Mouse (Mus musculus): ENCODE data around the gene Cnot6. TPM values are rescaled to one million over a fixed set of nuclear protein-coding genes. Genes with fewer than 3 reads are reported as not detected.

The Cnot6 gene
- polyA plus RNA-seq, 1 experiment from 2014 or later, result 30.0 TPM

DNA sequence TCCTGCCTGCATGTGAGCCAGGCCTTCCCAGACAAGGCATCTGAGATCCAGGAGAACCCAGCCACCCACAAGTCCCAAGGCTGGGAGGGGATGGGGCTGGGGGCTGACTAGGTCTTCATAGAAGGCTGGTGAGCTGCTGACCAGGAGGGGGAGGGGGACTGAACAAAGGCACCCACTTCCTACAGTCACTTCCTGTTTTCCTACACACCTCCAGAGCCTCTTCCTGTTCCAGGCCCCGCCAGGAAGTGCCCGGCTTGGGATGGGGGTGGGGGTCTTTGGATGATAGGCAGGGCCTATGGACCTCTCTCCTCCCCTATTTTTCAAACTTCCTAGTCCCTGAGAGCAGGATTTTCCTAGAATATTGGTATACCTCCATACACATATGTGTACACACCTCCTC lies 80.3 kb downstream of the Cnot6 start:
- no peak overlapping the region for H3K27ac ChIP-seq (ENCODE audit: low read length)
- no peaks in the 10 kb centered on the region for H3K36me3 ChIP-seq (ENCODE audit: control insufficient read depth, insufficient read depth)
- 65% methylated on average over 2 of the region's 2 CpGs for WGBS
- H3K9me3 ChIP-seq (replicated peaks; ENCODE audit: control insufficient read depth, low read length), result no peaks in the 10 kb centered on the region
- no peak overlapping the region for H3K9ac ChIP-seq (ENCODE audit: low read length)
- no peak for ATAC-seq (replicated peaks; ENCODE audit: extremely low read depth, insufficient read depth, low FRiP score)
- peaks cover 38% of the 10 kb centered on the region for H3K27me3 ChIP-seq (ENCODE audit: control insufficient read depth, insufficient read depth, low read length)
- H3K4me2 ChIP-seq (ENCODE audit: low read depth, low read length), result no peak overlapping the region
- no peak overlapping the region for H3K4me3 ChIP-seq (ENCODE audit: low read length)
- peaks cover 6% of the 10 kb centered on the region for H3K4me1 ChIP-seq (ENCODE audit: control insufficient read depth, insufficient read depth, low read length)

DNA sequence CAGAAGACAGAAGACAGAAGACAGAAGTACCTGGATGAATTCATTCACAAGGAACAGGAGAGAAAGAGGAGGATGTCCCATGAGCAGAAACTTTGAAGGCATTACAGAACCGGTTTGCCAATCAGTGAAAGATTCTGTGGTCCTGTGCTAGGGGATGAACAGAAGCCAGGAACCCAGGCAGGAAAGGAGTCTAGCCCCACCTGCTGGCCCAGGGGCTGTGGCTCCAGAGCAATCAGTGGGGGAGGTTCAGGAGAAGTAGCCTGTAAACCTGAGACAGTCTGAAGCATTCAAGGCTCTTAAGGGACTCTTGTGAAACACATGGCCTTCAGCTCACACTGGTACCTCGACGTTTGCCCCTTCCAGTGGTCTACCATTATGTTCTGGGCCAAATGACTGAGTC lies 81.4 kb downstream of the Cnot6 start:
- Histone ChIP-seq H3K27ac (ENCODE audit: low read length) (no peak overlapping the region), H3K4me2 (ENCODE audit: low read depth, low read length) (no peak overlapping the region), H3K4me3 (ENCODE audit: low read length) (no peak overlapping the region), H3K36me3 (ENCODE audit: control insufficient read depth, insufficient read depth) (no peaks in the 10 kb centered on the region), H3K4me1 (ENCODE audit: control insufficient read depth, insufficient read depth, low read length) (peaks cover 6% of the 10 kb centered on the region), H3K9ac (ENCODE audit: low read length) (no peak overlapping the region), H3K27me3 (ENCODE audit: control insufficient read depth, insufficient read depth, low read length) (peaks cover 33% of the 10 kb centered on the region), H3K9me3 (replicated peaks; ENCODE audit: control insufficient read depth, low read length) (no peaks in the 10 kb centered on the region)
- 34% methylated on average over 3 of the region's 3 CpGs for WGBS
- no peak for ATAC-seq (replicated peaks; ENCODE audit: extremely low read depth, insufficient read depth, low FRiP score)

DNA sequence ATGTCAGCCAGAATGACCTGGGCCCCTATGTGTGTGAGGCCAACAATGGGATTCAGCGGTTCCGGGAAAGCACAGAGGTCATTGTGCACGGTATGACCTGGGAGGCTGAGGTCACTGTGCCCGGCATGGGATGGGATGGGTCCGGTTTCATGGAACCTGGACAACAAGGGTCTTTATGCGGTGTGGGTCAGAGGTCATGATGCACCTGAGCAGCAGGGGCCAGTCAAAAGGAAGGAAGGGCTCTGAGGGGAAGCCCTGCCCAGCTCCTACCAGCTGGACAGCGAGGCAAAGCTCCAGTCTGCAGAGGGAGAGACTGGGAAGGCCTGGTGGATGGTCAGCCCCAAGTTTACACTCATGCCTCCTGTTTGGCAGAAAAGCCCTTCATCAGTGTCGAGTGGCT lies 85.8 kb downstream of the Cnot6 start:
- no peak overlapping the region for H3K4me2 ChIP-seq (ENCODE audit: low read depth, low read length)
- no peak for ATAC-seq (replicated peaks; ENCODE audit: extremely low read depth, insufficient read depth, low FRiP score)
- H3K27ac ChIP-seq (ENCODE audit: low read length), result no peak overlapping the region
- no peak overlapping the region for H3K4me3 ChIP-seq (ENCODE audit: low read length)
- WGBS, result 79% methylated on average over 8 of the region's 8 CpGs
- no peaks in the 10 kb centered on the region for H3K27me3 ChIP-seq (ENCODE audit: control insufficient read depth, insufficient read depth, low read length)
- no peak overlapping the region for H3K9ac ChIP-seq (ENCODE audit: low read length)
- no peaks in the 10 kb centered on the region for H3K36me3 ChIP-seq (ENCODE audit: control insufficient read depth, insufficient read depth)
- H3K9me3 ChIP-seq (replicated peaks; ENCODE audit: control insufficient read depth, low read length), result no peaks in the 10 kb centered on the region
- no peaks in the 10 kb centered on the region for H3K4me1 ChIP-seq (ENCODE audit: control insufficient read depth, insufficient read depth, low read length)

DNA sequence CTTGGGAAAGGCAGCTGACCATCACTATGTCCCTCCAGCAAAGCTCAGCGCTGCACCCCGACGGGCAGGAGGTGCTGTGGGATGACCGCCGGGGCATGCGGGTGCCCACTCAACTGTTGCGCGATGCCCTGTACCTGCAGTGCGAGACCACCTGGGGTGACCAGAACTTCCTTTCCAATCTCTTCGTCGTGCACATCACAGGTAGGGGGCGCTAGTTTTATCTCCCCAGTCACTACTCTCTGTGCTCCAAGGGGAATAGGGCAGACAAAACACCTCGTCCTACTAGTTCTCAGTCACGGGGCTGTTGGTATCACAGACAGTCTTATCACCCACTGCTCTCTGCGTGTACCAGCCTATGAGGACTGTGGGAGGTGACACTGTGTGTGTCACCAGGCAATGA lies 86.7 kb downstream of the Cnot6 start:
- Histone ChIP-seq H3K36me3 (ENCODE audit: control insufficient read depth, insufficient read depth) (no peaks in the 10 kb centered on the region), H3K9me3 (replicated peaks; ENCODE audit: control insufficient read depth, low read length) (no peaks in the 10 kb centered on the region), H3K9ac (ENCODE audit: low read length) (no peak overlapping the region), H3K4me1 (ENCODE audit: control insufficient read depth, insufficient read depth, low read length) (no peaks in the 10 kb centered on the region), H3K27me3 (ENCODE audit: control insufficient read depth, insufficient read depth, low read length) (no peaks in the 10 kb centered on the region), H3K27ac (ENCODE audit: low read length) (no peak overlapping the region), H3K4me2 (ENCODE audit: low read depth, low read length) (no peak overlapping the region), H3K4me3 (ENCODE audit: low read length) (no peak overlapping the region)
- 59% methylated on average over 15 of the region's 15 CpGs for WGBS
- ATAC-seq (replicated peaks; ENCODE audit: extremely low read depth, insufficient read depth, low FRiP score), result no peak

DNA sequence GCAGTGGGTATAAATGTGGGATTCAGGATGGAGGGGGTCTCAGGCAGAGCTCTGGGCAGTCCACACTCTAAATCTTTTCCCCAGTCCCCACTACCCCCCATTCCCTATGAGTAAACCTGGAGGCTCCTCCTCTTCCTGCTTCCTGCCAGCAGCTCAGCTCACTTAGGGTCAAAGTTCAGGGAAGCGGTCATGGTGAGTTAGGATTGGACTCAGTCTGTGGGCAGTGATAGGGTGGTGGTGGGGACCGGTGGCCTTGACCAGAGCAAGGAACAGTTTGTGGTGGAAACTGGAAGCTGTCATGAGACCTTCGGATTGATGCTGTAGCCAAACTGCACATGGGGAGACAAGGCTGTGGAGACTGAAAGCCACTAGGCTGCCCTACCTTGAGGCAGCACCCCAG lies 88.4 kb downstream of the Cnot6 start:
- Histone ChIP-seq H3K4me2 (ENCODE audit: low read depth, low read length) (no peak overlapping the region), H3K27me3 (ENCODE audit: control insufficient read depth, insufficient read depth, low read length) (no peaks in the 10 kb centered on the region), H3K4me1 (ENCODE audit: control insufficient read depth, insufficient read depth, low read length) (no peaks in the 10 kb centered on the region), H3K9me3 (replicated peaks; ENCODE audit: control insufficient read depth, low read length) (no peaks in the 10 kb centered on the region), H3K27ac (ENCODE audit: low read length) (no peak overlapping the region), H3K9ac (ENCODE audit: low read length) (no peak overlapping the region), H3K36me3 (ENCODE audit: control insufficient read depth, insufficient read depth) (no peaks in the 10 kb centered on the region), H3K4me3 (ENCODE audit: low read length) (no peak overlapping the region)
- 80% methylated on average over 3 of the region's 3 CpGs for WGBS
- no peak for ATAC-seq (replicated peaks; ENCODE audit: extremely low read depth, insufficient read depth, low FRiP score)

DNA sequence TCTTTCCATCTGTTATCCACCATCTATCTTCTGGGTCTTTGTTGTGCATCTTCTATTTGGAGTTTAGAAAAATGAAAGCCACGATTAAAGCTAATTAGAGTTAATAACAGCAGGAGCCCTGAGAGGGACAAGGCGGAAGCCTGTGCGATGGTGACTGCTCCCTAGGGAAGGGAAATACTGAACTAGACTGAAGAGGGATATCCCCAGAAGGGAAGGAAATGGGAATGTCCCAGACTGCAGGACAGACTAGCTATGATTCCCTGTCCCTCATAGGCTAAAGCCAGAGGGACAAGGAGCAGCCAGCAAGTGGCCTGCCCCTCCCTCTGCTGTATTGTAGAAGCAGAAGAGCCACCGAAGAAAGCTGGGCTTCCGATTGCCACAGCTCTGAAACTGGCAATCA lies 90.6 kb downstream of the Cnot6 start:
- Histone ChIP-seq H3K36me3 (ENCODE audit: control insufficient read depth, insufficient read depth) (no peaks in the 10 kb centered on the region), H3K4me3 (ENCODE audit: low read length) (no peak overlapping the region), H3K9me3 (replicated peaks; ENCODE audit: control insufficient read depth, low read length) (no peaks in the 10 kb centered on the region), H3K4me1 (ENCODE audit: control insufficient read depth, insufficient read depth, low read length) (no peaks in the 10 kb centered on the region), H3K27me3 (ENCODE audit: control insufficient read depth, insufficient read depth, low read length) (no peaks in the 10 kb centered on the region), H3K9ac (ENCODE audit: low read length) (no peak overlapping the region), H3K4me2 (ENCODE audit: low read depth, low read length) (no peak overlapping the region), H3K27ac (ENCODE audit: low read length) (no peak overlapping the region)
- no peak for ATAC-seq (replicated peaks; ENCODE audit: extremely low read depth, insufficient read depth, low FRiP score)
- WGBS, result 71% methylated on average over 5 of the region's 5 CpGs

Other genes starting within 250 kb of the Cnot6 start
- not detected in 2 replicates for gene Olfr1386, start 247.7 kb downstream of the Cnot6 start, polyA plus RNA-seq (2015; fragmentation: Nextera tagmentation; extraction: Ambion mirVana)
- gene Olfr1385, start 223.7 kb downstream of the Cnot6 start, polyA plus RNA-seq (2015; fragmentation: Nextera tagmentation; extraction: Ambion mirVana), result 0.05 TPM in 1 of 2 replicates, not detected in the other
- not detected in 2 replicates for gene Olfr1384, start 206.0 kb downstream of the Cnot6 start, polyA plus RNA-seq (2015; fragmentation: Nextera tagmentation; extraction: Ambion mirVana)
- gene Olfr1383, start 193.1 kb downstream of the Cnot6 start, polyA plus RNA-seq (2015; fragmentation: Nextera tagmentation; extraction: Ambion mirVana), result not detected in 2 replicates
- gene Olfr1382, start 184.5 kb downstream of the Cnot6 start, polyA plus RNA-seq (2015; fragmentation: Nextera tagmentation; extraction: Ambion mirVana), result not detected in 2 replicates
- gene Olfr1381, start 169.3 kb downstream of the Cnot6 start, polyA plus RNA-seq (2015; fragmentation: Nextera tagmentation; extraction: Ambion mirVana), result not detected in 2 replicates
- gene Olfr1380, start 155.8 kb downstream of the Cnot6 start, polyA plus RNA-seq (2015; fragmentation: Nextera tagmentation; extraction: Ambion mirVana), result not detected in 2 replicates
- gene Flt4, start 103.5 kb downstream of the Cnot6 start, polyA plus RNA-seq (2015; fragmentation: Nextera tagmentation; extraction: Ambion mirVana), result 6.1 and 7.4 TPM in 2 replicates
- gene Scgb3a1, start 49.1 kb downstream of the Cnot6 start, polyA plus RNA-seq (2015; fragmentation: Nextera tagmentation; extraction: Ambion mirVana), result 2.1 and 5.3 TPM in 2 replicates
- 10.4 and 13.1 TPM in 2 replicates for gene Gfpt2, start 81.5 kb upstream of the Cnot6 start, polyA plus RNA-seq (2015; fragmentation: Nextera tagmentation; extraction: Ambion mirVana)
- gene Mapk9, start 134.0 kb upstream of the Cnot6 start, polyA plus RNA-seq (2015; fragmentation: Nextera tagmentation; extraction: Ambion mirVana), result 34.8 and 36.5 TPM in 2 replicates
- 0.20 and 0.30 TPM in 2 replicates for gene Rasgef1c, start 189.1 kb upstream of the Cnot6 start, polyA plus RNA-seq (2015; fragmentation: Nextera tagmentation; extraction: Ambion mirVana)